Mouse (Mus musculus): ENCODE results near the gene Rimklb.

DNA sequence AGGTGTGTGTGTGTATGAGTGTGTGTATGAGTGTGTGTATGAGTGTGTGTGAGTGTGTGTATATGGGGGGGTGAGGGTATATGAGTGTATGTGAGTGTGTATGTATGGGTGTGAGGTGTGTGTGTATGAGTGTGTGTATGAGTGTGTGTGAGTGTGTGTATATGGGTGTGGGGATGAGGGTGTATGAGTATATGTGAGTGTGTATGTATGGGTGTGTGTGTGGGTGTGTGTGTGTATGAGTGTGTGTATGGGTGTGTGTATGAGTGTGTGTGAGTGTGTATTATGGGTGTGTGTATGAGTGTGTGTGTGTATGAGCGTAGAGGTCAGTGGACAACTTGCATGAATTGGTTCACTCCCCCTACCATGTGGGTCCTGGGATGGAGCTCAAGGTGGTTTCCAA lies 46.1 kb upstream of the Rimklb start:
- no peak for TF ChIP-seq CTCF (IDR thresholded peaks at IDR 0.05; ENCODE audit: low read depth, low read length)
- no peak for TF ChIP-seq POLR2A (IDR thresholded peaks at IDR 0.05; ENCODE audit: extremely low read depth, insufficient read depth, low read length)

Data from liver, adult 2 months (tissue).